Mouse (Mus musculus): ENCODE measurements around the gene Cerk. TPM values are rescaled to one million over a fixed set of nuclear protein-coding genes. Genes with fewer than 3 reads are reported as not detected.

The Cerk gene
- polyA plus RNA-seq, 2 experiments: 18.0 to 20.4 TPM

DNA sequence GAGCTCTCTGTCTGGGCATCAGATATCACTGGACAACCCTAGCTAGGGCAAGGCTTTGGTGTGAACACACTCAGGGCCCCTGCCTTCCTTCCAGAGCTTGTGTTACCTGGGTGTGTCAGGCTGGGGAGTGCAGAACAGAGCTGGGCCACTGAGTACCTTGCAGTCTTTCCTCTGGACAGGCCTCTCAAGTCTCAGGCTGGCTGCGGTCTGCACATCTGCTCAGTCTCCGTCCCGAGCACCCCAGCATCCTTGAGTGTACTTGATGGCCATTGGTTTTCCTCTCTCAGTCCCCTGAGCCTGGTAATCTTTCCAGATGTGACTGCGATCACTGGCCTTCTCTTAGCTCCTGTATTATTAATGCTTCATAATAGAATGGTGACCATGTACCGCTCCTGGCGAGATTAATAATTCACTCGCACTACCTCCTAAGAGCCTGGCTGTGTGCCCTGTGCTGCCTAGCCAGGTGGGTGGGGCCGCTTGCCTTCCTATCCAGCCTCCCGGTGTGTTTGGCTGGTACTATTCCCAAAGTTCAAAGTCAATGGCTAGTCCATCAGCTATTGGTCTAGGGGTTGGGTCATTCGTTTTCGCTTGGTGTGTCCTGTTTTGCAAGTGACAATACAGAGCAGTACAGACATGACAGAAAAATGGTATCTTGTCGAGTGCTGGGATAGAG is 93.8 kb downstream of the Cerk start:
- Histone ChIP-seq H3K36me3 (ENCODE audit: control insufficient read depth, insufficient read depth, low read length) (peaks cover 7% of the 10 kb centered on the region; the same call in 1 of the 2 replicates), H3K4me2 (replicated peaks; ENCODE audit: low read depth, low read length, severe bottlenecking) (no peak overlapping the region), H3K4me1 (ENCODE audit: control insufficient read depth, insufficient read depth, low read length) (peaks cover 8% of the 10 kb centered on the region), H3K9ac (ENCODE audit: low read depth, low read length, severe bottlenecking) (no peak overlapping the region), H3K27ac (replicated peaks; ENCODE audit: low read depth, low read length) (no peak overlapping the region), H3K27me3 (ENCODE audit: control insufficient read depth, insufficient read depth, low read length) (no peaks in the 10 kb centered on the region), H3K4me3 (replicated peaks; ENCODE audit: low read length) (no peak overlapping the region), H3K9me3 (ENCODE audit: control insufficient read depth, low read length) (no peaks in the 10 kb centered on the region)
- 87% methylated on average over 12 of the region's 12 CpGs for WGBS
- TF ChIP-seq POLR2A (IDR thresholded peaks at IDR 0.05; ENCODE audit: borderline replicate concordance, extremely low read depth, insufficient read depth, insufficient read length): no peak
- DNase-seq (ENCODE audit: low spot score) (no peak), ATAC-seq (ENCODE audit: low FRiP score, low read depth) (no peak)

DNA sequence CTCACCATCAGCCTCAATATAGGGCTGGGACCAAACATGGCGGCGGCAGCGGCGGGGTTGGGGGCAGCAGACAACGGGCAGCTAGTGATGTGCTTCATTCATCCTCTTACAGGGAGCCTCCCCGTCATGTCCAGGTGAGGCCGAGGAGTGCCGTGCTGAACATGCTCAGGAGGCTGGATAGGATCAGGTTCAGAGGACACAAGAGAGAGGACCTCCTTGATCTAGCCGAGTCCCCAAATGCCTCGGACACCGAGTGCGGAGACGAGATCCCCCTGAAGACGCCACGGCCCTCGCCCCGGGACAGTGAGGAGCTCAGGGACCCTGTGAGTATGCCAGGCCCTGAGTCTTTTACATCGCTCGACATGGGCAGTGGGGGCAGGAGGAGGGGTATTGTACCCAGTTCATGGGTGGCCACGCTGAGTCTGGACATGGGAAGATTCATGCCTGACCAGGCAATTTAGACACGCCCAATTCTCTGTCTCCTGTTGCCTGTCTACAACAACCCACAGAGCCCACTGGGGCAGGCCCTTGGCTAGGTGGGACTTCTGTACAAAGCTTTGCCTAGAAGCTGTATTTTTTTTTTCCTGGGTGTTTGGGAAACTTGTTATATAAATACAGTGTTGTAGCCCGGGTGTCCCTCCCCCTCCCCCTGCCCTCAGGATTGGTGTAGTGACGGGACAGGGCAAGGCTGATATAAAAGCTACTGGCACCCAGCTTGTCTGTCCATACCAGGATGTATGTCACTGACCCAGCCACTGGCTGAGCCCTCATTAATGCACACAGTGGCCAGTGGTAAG is 94.5 kb downstream of the Cerk start:
- peaks cover 15% of the 10 kb centered on the region for H3K4me1 ChIP-seq (ENCODE audit: control insufficient read depth, insufficient read depth, low read length)
- 92% methylated on average over 23 of the region's 23 CpGs for WGBS
- H3K9ac ChIP-seq (ENCODE audit: low read depth, low read length, severe bottlenecking): no peak overlapping the region

DNA sequence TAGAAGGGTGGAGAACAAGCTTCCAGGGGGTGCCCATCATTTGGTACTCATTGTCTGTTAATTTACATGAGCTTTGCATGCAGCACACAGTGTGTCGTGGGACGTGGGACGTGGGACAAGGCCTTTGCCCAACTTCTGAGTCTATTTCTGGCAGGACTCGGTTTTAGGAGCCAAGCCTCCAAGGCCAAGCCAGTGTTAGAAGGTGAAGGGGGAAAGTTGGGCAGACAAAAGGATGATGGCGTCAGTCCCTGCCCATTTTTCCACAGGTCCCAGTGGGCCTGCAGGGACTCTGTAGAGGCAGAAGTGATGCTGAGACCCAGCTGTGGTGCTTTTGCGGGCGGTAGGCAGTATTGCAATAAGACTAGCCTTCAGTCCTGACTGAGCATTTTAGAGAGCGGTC is 95.4 kb downstream of the Cerk start:
- no peaks in the 10 kb centered on the region for H3K9me3 ChIP-seq (ENCODE audit: control insufficient read depth, low read length)
- H3K4me1 ChIP-seq (ENCODE audit: control insufficient read depth, insufficient read depth, low read length): peaks cover 22% of the 10 kb centered on the region
- H3K9ac ChIP-seq (ENCODE audit: low read depth, low read length, severe bottlenecking): no peak overlapping the region
- H3K4me3 ChIP-seq (replicated peaks; ENCODE audit: low read length): no peak overlapping the region
- H3K27ac ChIP-seq (replicated peaks; ENCODE audit: low read depth, low read length): no peak overlapping the region
- DNase-seq (ENCODE audit: low spot score) (no peak), ATAC-seq (ENCODE audit: low FRiP score, low read depth) (no peak)
- H3K27me3 ChIP-seq (ENCODE audit: control insufficient read depth, insufficient read depth, low read length): no peaks in the 10 kb centered on the region
- no peak for TF ChIP-seq POLR2A (IDR thresholded peaks at IDR 0.05; ENCODE audit: borderline replicate concordance, extremely low read depth, insufficient read depth, insufficient read length)
- WGBS: 92% methylated on average over 8 of the region's 8 CpGs
- no peak overlapping the region for H3K4me2 ChIP-seq (replicated peaks; ENCODE audit: low read depth, low read length, severe bottlenecking)
- peaks cover 7% of the 10 kb centered on the region; the same call in 1 of the 2 replicates for H3K36me3 ChIP-seq (ENCODE audit: control insufficient read depth, insufficient read depth, low read length)

More for the DNA sequence above, 94.5 kb downstream of the Cerk start:
- Histone ChIP-seq H3K27me3 (ENCODE audit: control insufficient read depth, insufficient read depth, low read length) (no peaks in the 10 kb centered on the region), H3K4me2 (replicated peaks; ENCODE audit: low read depth, low read length, severe bottlenecking) (no peak overlapping the region), H3K27ac (replicated peaks; ENCODE audit: low read depth, low read length) (no peak overlapping the region), H3K9me3 (ENCODE audit: control insufficient read depth, low read length) (no peaks in the 10 kb centered on the region), H3K4me3 (replicated peaks; ENCODE audit: low read length) (no peak overlapping the region), H3K36me3 (ENCODE audit: control insufficient read depth, insufficient read depth, low read length) (peaks cover 7% of the 10 kb centered on the region; the same call in 1 of the 2 replicates)
- ATAC-seq (ENCODE audit: low FRiP score, low read depth) (no peak), DNase-seq (ENCODE audit: low spot score) (no peak)
- TF ChIP-seq POLR2A (IDR thresholded peaks at IDR 0.05; ENCODE audit: borderline replicate concordance, extremely low read depth, insufficient read depth, insufficient read length): no peak

DNA sequence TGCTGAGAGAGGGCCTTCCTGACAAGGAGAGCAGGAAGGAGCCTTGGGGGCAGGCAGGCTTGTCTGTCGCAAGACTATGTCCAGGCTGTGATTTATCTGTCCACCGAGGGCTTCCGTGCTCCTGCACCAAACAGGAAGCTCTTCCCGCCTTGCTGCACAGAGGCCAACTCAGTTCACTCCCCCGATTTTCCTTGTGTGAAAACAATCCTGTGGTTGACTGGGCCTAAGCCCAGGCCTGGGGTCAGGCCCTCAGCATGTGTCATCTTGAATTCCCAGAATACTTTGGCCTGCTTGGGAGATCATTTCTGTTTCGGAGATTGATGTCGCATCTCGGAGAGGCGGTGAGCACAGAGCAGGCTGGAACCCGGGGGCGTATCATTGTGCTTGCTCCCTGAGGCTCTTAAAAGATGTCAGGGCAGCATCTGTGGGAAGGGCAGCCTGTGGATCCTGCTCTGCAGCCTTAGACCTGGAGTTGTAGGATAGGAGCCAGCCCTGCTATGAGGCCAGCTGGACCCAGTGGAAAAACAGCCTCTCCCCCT is 95.9 kb downstream of the Cerk start:
- Histone ChIP-seq H3K4me1 (ENCODE audit: control insufficient read depth, insufficient read depth, low read length) (peaks cover 26% of the 10 kb centered on the region), H3K36me3 (ENCODE audit: control insufficient read depth, insufficient read depth, low read length) (0 out of 2 replicates have a peak, but pooled peaks cover 3% of the 10 kb centered on the region), H3K9ac (ENCODE audit: low read depth, low read length, severe bottlenecking) (no peak overlapping the region), H3K4me2 (replicated peaks; ENCODE audit: low read depth, low read length, severe bottlenecking) (no peak overlapping the region), H3K27me3 (ENCODE audit: control insufficient read depth, insufficient read depth, low read length) (no peaks in the 10 kb centered on the region), H3K27ac (replicated peaks; ENCODE audit: low read depth, low read length) (no peak overlapping the region), H3K4me3 (replicated peaks; ENCODE audit: low read length) (no peak overlapping the region), H3K9me3 (ENCODE audit: control insufficient read depth, low read length) (no peaks in the 10 kb centered on the region)
- no peak for DNase-seq (ENCODE audit: low spot score)
- TF ChIP-seq POLR2A (IDR thresholded peaks at IDR 0.05; ENCODE audit: borderline replicate concordance, extremely low read depth, insufficient read depth, insufficient read length): no peak
- 56% methylated on average over 11 of the region's 11 CpGs for WGBS
- no peak for ATAC-seq (ENCODE audit: low FRiP score, low read depth)

Other genes with a start within 250 kb of the Cerk start
- 11.8 and 13.1 TPM in 2 replicates for gene Celsr1, start 152.4 kb downstream of the Cerk start, polyA plus RNA-seq (2012; rRNA removed)
- 6.5 TPM in 2 replicates for gene Celsr1, start 152.4 kb downstream of the Cerk start, polyA plus RNA-seq (2014; fragmentation: Nextera tagmentation; extraction: Ambion mirVana)
- 23.5 and 26.4 TPM in 2 replicates for gene Gramd4, start 128.4 kb downstream of the Cerk start, polyA plus RNA-seq (2012; rRNA removed)
- gene Gramd4, start 128.4 kb downstream of the Cerk start, polyA plus RNA-seq (2014; fragmentation: Nextera tagmentation; extraction: Ambion mirVana): 12.3 and 15.4 TPM in 2 replicates
- gene Tbc1d22a, start 28.3 kb upstream of the Cerk start, polyA plus RNA-seq (2012; rRNA removed): 15.5 and 21.3 TPM in 2 replicates
- 8.7 and 10.3 TPM in 2 replicates for gene Tbc1d22a, start 28.3 kb upstream of the Cerk start, polyA plus RNA-seq (2014; fragmentation: Nextera tagmentation; extraction: Ambion mirVana)

All from limb, embryonic 14.5 days (tissue).